Mouse (Mus musculus): ENCODE data around the gene Serpina3b. TPM values are rescaled to one million over a fixed set of nuclear protein-coding genes. Genes with fewer than 3 reads are reported as not detected.

Gene Serpina3b
- total RNA-seq, 4 experiments from 2014 or later: not detected

GRCm38 (mm10) chr12:104174747-104175146 lies 47.0 kb downstream of the Serpina3b start:
- DNase-seq (ENCODE audit: low spot score in 2 of 2): no peak

GRCm38 (mm10) chr12:104175636-104176035 lies 47.8 kb downstream of the Serpina3b start:
- no peak for DNase-seq (ENCODE audit: low spot score in 2 of 2)

DNA sequence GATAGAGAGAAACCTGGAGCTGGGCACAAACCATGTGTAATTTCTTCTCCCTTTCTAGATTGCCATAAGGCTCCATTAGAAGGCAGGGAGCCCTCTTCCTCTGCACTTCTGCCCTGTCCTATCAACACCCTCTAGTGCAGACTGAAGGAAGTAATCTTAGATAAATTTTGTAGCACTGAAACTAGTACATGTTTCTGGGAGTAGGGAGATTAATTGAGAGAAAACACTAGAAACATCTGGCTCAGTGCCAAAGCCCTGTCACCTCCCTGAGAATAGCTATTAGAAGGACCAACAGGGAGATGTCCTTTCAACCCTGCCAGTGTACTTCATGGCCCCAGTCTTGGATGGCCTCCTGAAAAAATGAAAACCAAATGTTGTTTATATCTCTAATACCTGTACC lies 50.8 kb downstream of the Serpina3b start:
- no peak for DNase-seq (ENCODE audit: low spot score in 2 of 2)

GRCm38 (mm10) chr12:104178987-104179386 lies 51.2 kb downstream of the Serpina3b start:
- DNase-seq (ENCODE audit: low spot score in 2 of 2): no peak

DNA sequence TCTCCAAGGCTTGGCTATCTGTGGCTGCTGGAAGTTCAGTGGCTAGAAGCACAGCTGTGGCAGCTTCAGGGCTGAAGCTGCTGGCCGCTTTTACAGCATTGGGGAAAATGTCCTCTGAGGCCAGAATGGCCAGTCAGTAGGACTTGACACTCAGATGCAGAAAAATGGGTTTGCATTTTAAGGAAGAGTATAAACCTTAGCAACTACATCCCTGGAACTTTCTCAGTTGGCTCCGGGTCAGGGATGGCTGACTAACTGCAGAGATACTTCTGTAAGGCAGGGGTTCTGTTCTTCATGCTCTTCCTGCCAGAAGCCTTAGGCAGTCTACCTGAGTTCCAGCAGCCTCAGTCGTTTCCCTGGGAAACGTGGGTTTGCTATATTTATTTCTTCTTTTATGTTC lies 57.2 kb downstream of the Serpina3b start:
- no peak for DNase-seq (ENCODE audit: low spot score in 2 of 2)

- peak in 1 of 2 experiments; percentile 20 for DNase-seq (ENCODE audit: low spot score in 2 of 2)
These were observed 58.3 kb downstream of the Serpina3b start for GRCm38 (mm10) chr12:104186041-104186581.

Other genes starting within 250 kb of the Serpina3b start
- gene Serpina1c, start 223.1 kb upstream of the Serpina3b start, total RNA-seq (2022): not detected
- not detected for gene Serpina1e, start 169.0 kb upstream of the Serpina3b start, total RNA-seq (2022)
- under 1 TPM in 1 of 4 experiments, not detected in 3; 0.26 TPM for gene Serpina11, start 138.0 kb upstream of the Serpina3b start, total RNA-seq (2022)
- gene Serpina9, start 114.2 kb upstream of the Serpina3b start, total RNA-seq (2022): 10 to 100 TPM; 14.6 to 17.7 (median 15.5) TPM
- not detected for gene Serpina12, start 83.6 kb upstream of the Serpina3b start, total RNA-seq (2022)
- gene Serpina5, start 26.9 kb upstream of the Serpina3b start, total RNA-seq (2022): not detected
- not detected for gene Serpina3a, start 15.3 kb upstream of the Serpina3b start, total RNA-seq (2022)
- not detected for gene Serpina3c, start 25.9 kb downstream of the Serpina3b start, total RNA-seq (2022)
- not detected for gene Serpina3f, start 86.5 kb downstream of the Serpina3b start, total RNA-seq (2022)
- gene Serpina3g, start 108.2 kb downstream of the Serpina3b start, total RNA-seq (2022): under 1 TPM in 3 of 4 experiments, not detected in 1; 0.43 to 0.72 (median 0.63) TPM
- under 1 TPM in 2 of 4 experiments, not detected in 2; 0.35 to 0.53 TPM for gene Serpina3i, start 135.1 kb downstream of the Serpina3b start, total RNA-seq (2022)
- gene Serpina3j, start 186.6 kb downstream of the Serpina3b start, total RNA-seq (2022): not detected
- not detected for gene Serpina3k, start 210.5 kb downstream of the Serpina3b start, total RNA-seq (2022)
- gene Serpina3m, start 210.5 kb downstream of the Serpina3b start, total RNA-seq (2022): under 1 TPM in 3 of 4 experiments, not detected in 1; 0.32 to 1.00 (median 0.42) TPM